Mouse (Mus musculus): ENCODE data around the gene Gkap1. TPM values are rescaled to one million over a fixed set of nuclear protein-coding genes. Genes with fewer than 3 reads are reported as not detected.

The Gkap1 gene
- polyA plus RNA-seq, 1 experiment, result 1.5 TPM

- Histone ChIP-seq H3K4me3 (ENCODE audit: extremely low read depth, insufficient read depth, insufficient read length) (peak overlapping the region; percentile 69), H3K27ac (ENCODE audit: insufficient read depth, low read length) (no peak overlapping the region), H3K36me3 (ENCODE audit: control insufficient read depth, insufficient read depth, low read length) (no peaks in the 10 kb centered on the region), H3K27me3 (ENCODE audit: control insufficient read depth, insufficient read depth, low read length) (peaks cover 19% of the 10 kb centered on the region), H3K4me1 (ENCODE audit: control insufficient read depth, insufficient read depth, insufficient read length) (no peaks in the 10 kb centered on the region; the same call in none of the 2 replicates)
- WGBS, result 1% methylated on average over 88 of the region's 115 CpGs
- no peak for DNase-seq (ENCODE audit: low read depth in 1 of 2, low spot score in 2 of 2)
- no peak for TF ChIP-seq CTCF (IDR thresholded peaks at IDR 0.05; ENCODE audit: extremely low read depth, insufficient read depth, insufficient read length, insufficient replicate concordance)
- no peak for TF ChIP-seq POLR2A (IDR thresholded peaks at IDR 0.05; ENCODE audit: low read depth, low read length)
These were observed 1.9 kb downstream of the Gkap1 start for GRCm38 (mm10) chr13:58273411-58274258.

GRCm38 (mm10) chr13:58266864-58267263 lies 8.6 kb downstream of the Gkap1 start:
- Histone ChIP-seq H3K4me3 (ENCODE audit: extremely low read depth, insufficient read depth, insufficient read length) (no peak overlapping the region), H3K27ac (ENCODE audit: insufficient read depth, low read length) (no peak overlapping the region), H3K4me1 (ENCODE audit: control insufficient read depth, insufficient read depth, insufficient read length) (no peaks in the 10 kb centered on the region), H3K27me3 (ENCODE audit: control insufficient read depth, insufficient read depth, low read length) (no peaks in the 10 kb centered on the region), H3K36me3 (ENCODE audit: control insufficient read depth, insufficient read depth, low read length) (no peaks in the 10 kb centered on the region)
- WGBS, result 88% methylated on average over 3 of the region's 3 CpGs
- TF ChIP-seq POLR2A (IDR thresholded peaks at IDR 0.05; ENCODE audit: low read depth, low read length), result no peak
- TF ChIP-seq CTCF (IDR thresholded peaks at IDR 0.05; ENCODE audit: extremely low read depth, insufficient read depth, insufficient read length, insufficient replicate concordance), result no peak
- DNase-seq (ENCODE audit: low read depth in 1 of 2, low spot score in 2 of 2), result no peak

- no peak for TF ChIP-seq POLR2A (IDR thresholded peaks at IDR 0.05; ENCODE audit: low read depth, low read length)
- TF ChIP-seq CTCF (IDR thresholded peaks at IDR 0.05; ENCODE audit: extremely low read depth, insufficient read depth, insufficient read length, insufficient replicate concordance), result no peak
- Histone ChIP-seq H3K27ac (ENCODE audit: insufficient read depth, low read length) (no peak overlapping the region), H3K4me1 (ENCODE audit: control insufficient read depth, insufficient read depth, insufficient read length) (no peaks in the 10 kb centered on the region), H3K27me3 (ENCODE audit: control insufficient read depth, insufficient read depth, low read length) (no peaks in the 10 kb centered on the region), H3K36me3 (ENCODE audit: control insufficient read depth, insufficient read depth, low read length) (no peaks in the 10 kb centered on the region), H3K4me3 (ENCODE audit: extremely low read depth, insufficient read depth, insufficient read length) (no peak overlapping the region)
- WGBS, result 85% methylated on average over 8 of the region's 8 CpGs
- no peak for DNase-seq (ENCODE audit: low read depth in 1 of 2, low spot score in 2 of 2)
These were observed 12.0 kb downstream of the Gkap1 start for GRCm38 (mm10) chr13:58263546-58263945.

- Histone ChIP-seq H3K4me3 (ENCODE audit: extremely low read depth, insufficient read depth, insufficient read length) (no peak overlapping the region), H3K27ac (ENCODE audit: insufficient read depth, low read length) (no peak overlapping the region), H3K36me3 (ENCODE audit: control insufficient read depth, insufficient read depth, low read length) (no peaks in the 10 kb centered on the region), H3K27me3 (ENCODE audit: control insufficient read depth, insufficient read depth, low read length) (no peaks in the 10 kb centered on the region), H3K4me1 (ENCODE audit: control insufficient read depth, insufficient read depth, insufficient read length) (no peaks in the 10 kb centered on the region)
- no peak for DNase-seq (ENCODE audit: low read depth in 1 of 2, low spot score in 2 of 2)
- TF ChIP-seq POLR2A (IDR thresholded peaks at IDR 0.05; ENCODE audit: low read depth, low read length) (no peak), CTCF (IDR thresholded peaks at IDR 0.05; ENCODE audit: extremely low read depth, insufficient read depth, insufficient read length, insufficient replicate concordance) (no peak)
- WGBS, result 88% methylated on average over 4 of the region's 4 CpGs
These were observed 13.8 kb downstream of the Gkap1 start for GRCm38 (mm10) chr13:58261674-58262073.

GRCm38 (mm10) chr13:58253268-58253667 lies 22.2 kb downstream of the Gkap1 start:
- DNase-seq (ENCODE audit: low read depth in 1 of 2, low spot score in 2 of 2), result no peak
- H3K4me1 ChIP-seq (ENCODE audit: control insufficient read depth, insufficient read depth, insufficient read length), result no peaks in the 10 kb centered on the region
- 84% methylated on average over 1 of the region's 1 CpGs for WGBS
- H3K27ac ChIP-seq (ENCODE audit: insufficient read depth, low read length), result no peak overlapping the region
- H3K4me3 ChIP-seq (ENCODE audit: extremely low read depth, insufficient read depth, insufficient read length), result no peak overlapping the region
- TF ChIP-seq CTCF (IDR thresholded peaks at IDR 0.05; ENCODE audit: extremely low read depth, insufficient read depth, insufficient read length, insufficient replicate concordance), result no peak
- TF ChIP-seq POLR2A (IDR thresholded peaks at IDR 0.05; ENCODE audit: low read depth, low read length), result no peak
- no peaks in the 10 kb centered on the region for H3K36me3 ChIP-seq (ENCODE audit: control insufficient read depth, insufficient read depth, low read length)
- no peaks in the 10 kb centered on the region for H3K27me3 ChIP-seq (ENCODE audit: control insufficient read depth, insufficient read depth, low read length)

GRCm38 (mm10) chr13:58248957-58249356 lies 26.5 kb downstream of the Gkap1 start:
- Histone ChIP-seq H3K4me3 (ENCODE audit: extremely low read depth, insufficient read depth, insufficient read length) (no peak overlapping the region), H3K27ac (ENCODE audit: insufficient read depth, low read length) (no peak overlapping the region), H3K27me3 (ENCODE audit: control insufficient read depth, insufficient read depth, low read length) (no peaks in the 10 kb centered on the region), H3K4me1 (ENCODE audit: control insufficient read depth, insufficient read depth, insufficient read length) (peaks cover 4% of the 10 kb centered on the region; the same call in 1 of the 2 replicates), H3K36me3 (ENCODE audit: control insufficient read depth, insufficient read depth, low read length) (no peaks in the 10 kb centered on the region)
- no peak for DNase-seq (ENCODE audit: low read depth in 1 of 2, low spot score in 2 of 2)
- TF ChIP-seq CTCF (IDR thresholded peaks at IDR 0.05; ENCODE audit: extremely low read depth, insufficient read depth, insufficient read length, insufficient replicate concordance) (no peak), POLR2A (IDR thresholded peaks at IDR 0.05; ENCODE audit: low read depth, low read length) (no peak)
- WGBS, result 95% methylated on average over 5 of the region's 5 CpGs

GRCm38 (mm10) chr13:58236536-58236935 lies 39.0 kb downstream of the Gkap1 start:
- no peak for DNase-seq (ENCODE audit: low read depth in 1 of 2, low spot score in 2 of 2)
- no peak for TF ChIP-seq CTCF (IDR thresholded peaks at IDR 0.05; ENCODE audit: extremely low read depth, insufficient read depth, insufficient read length, insufficient replicate concordance)
- TF ChIP-seq POLR2A (IDR thresholded peaks at IDR 0.05; ENCODE audit: low read depth, low read length), result no peak
- Histone ChIP-seq H3K36me3 (ENCODE audit: control insufficient read depth, insufficient read depth, low read length) (no peaks in the 10 kb centered on the region), H3K27me3 (ENCODE audit: control insufficient read depth, insufficient read depth, low read length) (no peaks in the 10 kb centered on the region), H3K4me3 (ENCODE audit: extremely low read depth, insufficient read depth, insufficient read length) (no peak overlapping the region), H3K4me1 (ENCODE audit: control insufficient read depth, insufficient read depth, insufficient read length) (no peaks in the 10 kb centered on the region), H3K27ac (ENCODE audit: insufficient read depth, low read length) (no peak overlapping the region)
- 46% methylated on average over 7 of the region's 7 CpGs for WGBS

Measured in spleen, adult 2 months (tissue).